Mouse (Mus musculus): Measurements from ENCODE around the gene Gkn3.

- TF ChIP-seq CTCF (IDR thresholded peaks at IDR 0.05; ENCODE audit: low read depth, low read length), result no peak
- TF ChIP-seq GATA2 (IDR thresholded peaks at IDR 0.05; ENCODE audit: borderline replicate concordance, low read depth, low read length), result no peak
- TF ChIP-seq POLR2AphosphoS5 (IDR thresholded peaks at IDR 0.05; ENCODE audit: insufficient replicate concordance, low read depth, low read length), result no peak
- no peak for TF ChIP-seq TAL1 (conservative IDR thresholded peaks at IDR 0.05; ENCODE audit: low read depth, low read length)
- TF ChIP-seq GATA1 (IDR thresholded peaks at IDR 0.05; ENCODE audit: borderline replicate concordance, low read length), result no peak
These were observed 39.8 kb upstream of the Gkn3 start, which contains the start of gene Bmp10 for GRCm38 (mm10) chr6:87428487-87429044.

Measured in G1E (cell line).